Mouse (Mus musculus) limb, embryonic 14.5 days (tissue): ENCODE measurements around the gene AC134908.4. TPM values are rescaled to one million over a fixed set of nuclear protein-coding genes. Genes with fewer than 3 reads are reported as not detected.

Source experiments
- ATAC-seq: fragments of 200-750 bp; cut with Nextera tagmentation; 2 replicates; pipeline ENCODE4 v1.8.0; 2017; ENCODE audit warnings: low read depth, moderate number of reproducible peaks, moderate TSS enrichment; ENCODE audit not compliant: low FRiP score
- DNase-seq: peaks from one replicate; pipeline ENCODE4 v3.0.0-alpha.2; 2015; ENCODE audit warnings: low spot score
- H3K27ac ChIP-seq: fragments of 300-500 bp; sonication (generic); replicated peaks from 2 replicates; pipeline ENCODE4 v1.5.1; 2014; ENCODE audit warnings: low read depth, mild to moderate bottlenecking, low read length, moderate library complexity, mixed read lengths
- H3K27me3 ChIP-seq: fragments of 300-500 bp; sonication (generic); 2 replicates; pipeline ENCODE4 v1.6.1; 2014; ENCODE audit warnings: low read length, mixed read lengths; ENCODE audit not compliant: control insufficient read depth, insufficient read depth
- H3K36me3 ChIP-seq: fragments of 300-500 bp; sonication (generic); 2 replicates; pipeline ENCODE4 v1.6.1; 2014; ENCODE audit warnings: mild to moderate bottlenecking, low read length, moderate library complexity, mixed read lengths; ENCODE audit not compliant: control insufficient read depth, insufficient read depth
- H3K4me1 ChIP-seq: fragments of 300-500 bp; sonication (generic); 2 replicates; pipeline ENCODE4 v1.6.1; 2014; ENCODE audit warnings: antibody characterized with exemption, low read length, mixed read lengths; ENCODE audit not compliant: control insufficient read depth, insufficient read depth
- H3K4me2 ChIP-seq: fragments of 300-500 bp; sonication (generic); replicated peaks from 2 replicates; pipeline ENCODE4 v1.6.1; 2014; ENCODE audit warnings: low read depth, mild to moderate bottlenecking, low read length, moderate library complexity; ENCODE audit not compliant: severe bottlenecking
- H3K4me3 ChIP-seq: fragments of 300-500 bp; sonication (generic); replicated peaks from 2 replicates; pipeline ENCODE4 v1.5.1; 2014; ENCODE audit warnings: low read length
- H3K9ac ChIP-seq: fragments of 300-500 bp; sonication (generic); 2 replicates; pipeline ENCODE4 v1.6.1; 2014; ENCODE audit warnings: mild to moderate bottlenecking, low read depth, low read length, moderate library complexity; ENCODE audit not compliant: severe bottlenecking
- H3K9me3 ChIP-seq: fragments of 300-500 bp; sonication (generic); 2 replicates; pipeline ENCODE4 v1.6.1; 2016; ENCODE audit warnings: low read length; ENCODE audit not compliant: control insufficient read depth
- POLR2A ChIP-seq: fragments of 200-500 bp; IDR thresholded peaks from 2 replicates; pipeline ENCODE4 v1.8.0; 2012; ENCODE audit warnings: inconsistent platforms, mild to moderate bottlenecking, moderate library complexity, borderline replicate concordance; ENCODE audit not compliant: insufficient read depth, insufficient read length; ENCODE audit errors: extremely low read depth
- WGBS: fragments of 180-500 bp; shearing (Covaris S2); extraction: QIAGEN DNeasy Blood & Tissue Kit; methylation state at CpG from one replicate; pipeline ENCODE4 v1.1.7; 2014; 5-methylcytosine and 5-hydroxymethylcytosine counted together
- polyA plus RNA-seq, 2 experiments: library from polyadenylated mRNA; depleted of rRNA in 1 of 2; stranded (reverse) in 1 of 2; unstranded in 1 of 2; fragments of >200 nt; fragmentation: Nextera tagmentation in 1 of 2; extraction: Ambion mirVana in 1 of 2; gene quantifications; 2 replicates each; pipeline versions ENCODE4 v1.2.1 to v1.2.3; 2012 to 2014

The AC134908.4 gene
- polyA plus RNA-seq, 2 experiments, result 0.30 TPM; not detected in 1

GRCm38 (mm10) chr17:25794197-25794596 lies 1.3 kb downstream of the AC134908.4 start:
- TF ChIP-seq POLR2A, result no peak
- no peak overlapping the region for H3K4me2 ChIP-seq
- no peak overlapping the region for H3K4me3 ChIP-seq
- H3K9ac ChIP-seq, result no peak overlapping the region
- peaks cover 27% of the 10 kb centered on the region for H3K4me1 ChIP-seq
- WGBS, result 83% methylated on average over 13 of the region's 13 CpGs
- ATAC-seq (no peak), DNase-seq (no peak)
- peaks cover 7% of the 10 kb centered on the region for H3K36me3 ChIP-seq
- no peaks in the 10 kb centered on the region for H3K27me3 ChIP-seq
- no peaks in the 10 kb centered on the region for H3K9me3 ChIP-seq
- no peak overlapping the region for H3K27ac ChIP-seq

- peak; percentile 86 for DNase-seq
- Histone ChIP-seq H3K4me1 (peaks cover 27% of the 10 kb centered on the region), H3K9me3 (no peaks in the 10 kb centered on the region), H3K27ac (peak within 1 kb of the TSS; percentile 84), H3K27me3 (no peaks in the 10 kb centered on the region), H3K9ac (peak within 1 kb of the TSS; percentile 60), H3K36me3 (peaks cover 14% of the 10 kb centered on the region), H3K4me3 (peak within 1 kb of the TSS; percentile 59), H3K4me2 (peak within 1 kb of the TSS; percentile 97)
- TF ChIP-seq POLR2A, result no peak
- ATAC-seq, result peak; percentile 54
- 1% methylated on average over 14 of the region's 14 CpGs for WGBS
Observed at GRCm38 (mm10) chr17:25792615-25793014, 2.8 kb downstream of the AC134908.4 start, which contains the start of gene Fam173a. Gene Fam173a (minus strand): TSS chr17:25792901.

GRCm38 (mm10) chr17:25791843-25792527 lies 3.5 kb downstream of the AC134908.4 start:
- Histone ChIP-seq H3K4me2 (peak overlapping the region; percentile 97), H3K9ac (peak overlapping the region; percentile 60), H3K36me3 (peaks cover 15% of the 10 kb centered on the region), H3K9me3 (no peaks in the 10 kb centered on the region), H3K4me3 (peak overlapping the region; percentile 59), H3K4me1 (peaks cover 23% of the 10 kb centered on the region), H3K27ac (peak overlapping the region; percentile 84), H3K27me3 (no peaks in the 10 kb centered on the region)
- ATAC-seq (peak; percentile 73), DNase-seq (peak; percentile 70)
- 2% methylated on average over 39 of the region's 45 CpGs for WGBS
- peak; percentile 60; the same call in 1 of the 2 replicates for TF ChIP-seq POLR2A

GRCm38 (mm10) chr17:25791320-25791842 lies 4.1 kb downstream of the AC134908.4 start:
- ATAC-seq, result no peak; the same call in 1 of the 2 replicates

GRCm38 (mm10) chr17:25786781-25787504 lies 8.5 kb downstream of the AC134908.4 start:
- H3K36me3 ChIP-seq, result peaks cover 40% of the 10 kb centered on the region
- no peaks in the 10 kb centered on the region for H3K9me3 ChIP-seq
- no peaks in the 10 kb centered on the region for H3K27me3 ChIP-seq
- DNase-seq (no peak), ATAC-seq (no peak)
- WGBS, result 94% methylated on average over 9 of the region's 9 CpGs
- H3K4me3 ChIP-seq, result no peak overlapping the region
- no peak for TF ChIP-seq POLR2A
- no peak overlapping the region for H3K27ac ChIP-seq
- H3K4me2 ChIP-seq, result no peak overlapping the region
- no peak overlapping the region for H3K9ac ChIP-seq
- H3K4me1 ChIP-seq, result peaks cover 20% of the 10 kb centered on the region

More at GRCm38 (mm10) chr17:25791320-25791842, 4.1 kb downstream of the AC134908.4 start:
- WGBS, result 21% methylated on average over 19 of the region's 19 CpGs
- peaks cover 17% of the 10 kb centered on the region for H3K36me3 ChIP-seq
- peak overlapping the region; percentile 59 for H3K4me3 ChIP-seq
- peak overlapping the region; percentile 97 for H3K4me2 ChIP-seq
- no peaks in the 10 kb centered on the region for H3K27me3 ChIP-seq
- no peak for TF ChIP-seq POLR2A
- peaks cover 23% of the 10 kb centered on the region for H3K4me1 ChIP-seq
- no peaks in the 10 kb centered on the region for H3K9me3 ChIP-seq
- H3K9ac ChIP-seq, result peak overlapping the region; percentile 60
- H3K27ac ChIP-seq, result 0 out of 2 replicates have a peak overlapping the region, but pooled peaks have one; percentile 84
- no peak for DNase-seq
